Mouse (Mus musculus): ENCODE data around the gene Spata1.
"Not testable (repeated sequence)": the region's sequence is repeated elsewhere in the genome, so short reads cannot be mapped to it uniquely, and the experiment has no call there.

Spata1 gene

GRCm38 (mm10) chr3:146451375-146451774 lies 48.2 kb downstream of the Spata1 start:
- no peak for DNase-seq (ENCODE audit: low spot score in 2 of 2)

DNA sequence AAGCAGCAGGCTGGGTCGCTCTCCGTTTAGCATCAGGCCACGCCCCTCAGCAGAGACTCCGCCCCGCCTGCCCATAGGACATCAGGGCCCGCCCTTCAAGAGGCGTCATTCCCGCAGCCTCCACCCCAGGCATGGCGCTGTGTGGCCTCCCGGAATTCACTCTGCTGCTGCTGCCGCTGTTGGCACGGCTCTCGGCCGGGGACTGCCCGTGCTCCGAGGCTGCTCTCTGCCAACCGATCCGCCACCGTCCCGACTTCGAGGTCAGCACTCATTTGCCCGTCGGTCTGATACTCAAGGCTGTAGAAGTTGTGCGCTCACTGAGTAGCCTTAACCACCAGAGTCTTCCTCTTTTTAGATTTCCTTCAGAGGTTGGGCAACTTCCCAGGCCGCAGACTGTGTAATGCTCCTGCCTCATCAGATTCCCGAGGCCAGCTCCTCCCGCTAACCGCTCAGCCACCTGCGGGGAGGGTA lies 49.1 kb downstream of the Spata1 start:
- peak; percentile 88 to 93 for DNase-seq (ENCODE audit: low spot score in 2 of 2)

- DNase-seq (ENCODE audit: low spot score in 2 of 2): no peak
Measured at GRCm38 (mm10) chr3:146449745-146450250, 49.8 kb downstream of the Spata1 start, which contains the start of gene Ctbs. TSS of gene Ctbs (plus strand) at chr3:146449795.

GRCm38 (mm10) chr3:146448969-146449368 lies 50.6 kb downstream of the Spata1 start:
- no peak for DNase-seq (ENCODE audit: low spot score in 2 of 2)

DNA sequence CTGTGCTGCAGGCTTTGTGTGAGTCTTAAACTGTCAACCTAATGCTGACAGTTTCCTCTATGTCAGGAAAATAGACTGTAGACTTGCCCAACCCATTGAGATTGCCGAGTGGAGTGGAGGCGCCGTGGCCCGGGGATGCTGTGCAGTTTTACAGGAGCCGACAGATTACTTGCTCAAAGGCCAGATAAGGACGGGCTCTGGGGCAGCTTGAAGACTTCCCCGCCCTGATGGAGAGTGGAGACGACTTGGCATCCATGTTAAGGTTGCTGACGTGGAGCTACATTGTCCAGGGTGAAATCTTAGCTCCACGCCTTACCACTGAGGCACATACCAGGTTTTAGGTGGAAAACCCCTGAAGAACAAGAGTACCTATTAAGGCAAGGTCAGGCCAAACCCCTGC lies 51.2 kb downstream of the Spata1 start:
- DNase-seq (ENCODE audit: low spot score in 2 of 2): no peak

DNA sequence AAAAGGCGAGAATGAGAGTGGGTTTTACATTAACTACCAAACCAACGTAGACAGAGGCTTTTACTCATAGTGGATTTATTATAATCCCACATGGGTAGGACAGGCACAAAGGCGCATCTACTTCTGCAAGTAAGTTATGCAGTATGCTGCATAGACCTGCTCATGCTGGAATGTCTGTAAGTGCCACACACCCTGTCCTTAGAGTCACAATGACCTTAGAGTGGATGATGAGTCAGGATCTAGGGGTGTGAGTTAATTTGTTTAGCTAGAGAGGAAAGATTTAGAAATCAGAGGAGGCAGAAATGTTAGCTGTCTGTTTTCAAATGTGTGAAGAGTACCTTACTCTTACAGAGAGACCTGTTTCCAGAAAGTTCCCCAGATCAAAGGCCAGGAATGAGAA lies 52.0 kb downstream of the Spata1 start:
- no peak for DNase-seq (ENCODE audit: low spot score in 2 of 2)

DNA sequence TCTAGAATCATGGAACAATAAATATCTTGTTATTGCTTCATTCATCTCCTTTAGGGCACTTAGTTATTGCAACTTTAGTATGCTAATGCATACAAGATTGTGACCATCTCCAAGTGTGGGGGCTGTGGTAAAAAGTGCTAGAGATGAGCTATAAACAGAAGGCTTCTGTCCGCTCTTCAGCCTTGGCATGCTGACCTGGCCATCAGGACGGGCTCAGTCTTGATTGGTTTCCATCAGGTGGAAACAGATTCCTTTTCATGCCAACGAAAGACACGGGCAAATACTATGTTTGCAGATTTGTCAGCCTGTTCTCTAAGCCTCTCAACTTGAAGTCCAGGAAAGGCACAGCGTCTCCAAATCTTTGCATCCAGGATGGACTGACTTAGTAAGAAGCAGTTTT lies 52.4 kb downstream of the Spata1 start:
- DNase-seq (ENCODE audit: low spot score in 2 of 2): no peak

DNA sequence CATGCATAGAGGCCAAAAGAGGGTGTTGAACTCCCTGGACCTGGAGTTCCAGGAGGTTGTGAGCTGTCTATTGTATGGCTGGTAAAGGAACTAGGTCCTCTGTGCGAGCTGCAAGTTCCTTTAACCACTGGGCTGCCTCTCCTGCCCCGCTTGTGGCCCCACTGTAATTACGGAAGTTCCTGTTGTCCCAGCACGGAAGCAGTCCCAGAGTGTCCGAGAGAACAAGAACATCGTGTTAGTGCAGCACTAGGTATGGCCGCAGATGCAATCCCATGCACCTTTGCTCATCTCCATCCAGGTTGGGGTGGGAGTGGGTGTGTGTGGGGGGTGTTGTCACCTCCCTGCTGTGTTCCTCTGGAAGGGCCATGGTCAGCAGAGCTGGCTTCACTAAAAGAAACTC lies 54.7 kb downstream of the Spata1 start:
- no peak for DNase-seq (ENCODE audit: low spot score in 2 of 2)

- no peak for DNase-seq (ENCODE audit: low spot score in 2 of 2)
Measured at GRCm38 (mm10) chr3:146443380-146443779, 56.2 kb downstream of the Spata1 start.

GRCm38 (mm10) chr3:146442936-146443335 lies 56.6 kb downstream of the Spata1 start:
- DNase-seq (ENCODE audit: low spot score in 2 of 2): no peak

GRCm38 (mm10) chr3:146442484-146442883 lies 57.1 kb downstream of the Spata1 start:
- DNase-seq (ENCODE audit: low spot score in 2 of 2): no peak

DNA sequence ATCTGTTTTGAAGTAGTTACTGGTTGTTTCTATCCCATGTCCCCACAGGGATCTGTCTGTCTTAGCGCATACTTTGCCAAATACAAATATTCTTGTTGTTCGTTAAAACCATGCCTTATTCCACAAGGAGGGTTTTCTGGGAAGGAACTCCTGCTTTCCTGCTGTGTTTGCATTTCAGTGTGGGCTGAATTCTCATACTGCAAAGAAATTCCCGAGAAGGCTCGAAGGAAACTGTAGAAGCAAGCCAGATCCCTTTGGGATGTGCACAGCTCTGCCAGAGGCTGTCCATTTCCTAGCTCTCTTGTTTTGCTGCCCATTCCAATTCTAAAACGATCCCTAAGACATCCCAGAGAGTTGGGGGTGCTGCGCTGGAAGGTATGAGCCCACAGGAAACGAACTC lies 59.1 kb downstream of the Spata1 start:
- DNase-seq (ENCODE audit: low spot score in 2 of 2): no peak

DNA sequence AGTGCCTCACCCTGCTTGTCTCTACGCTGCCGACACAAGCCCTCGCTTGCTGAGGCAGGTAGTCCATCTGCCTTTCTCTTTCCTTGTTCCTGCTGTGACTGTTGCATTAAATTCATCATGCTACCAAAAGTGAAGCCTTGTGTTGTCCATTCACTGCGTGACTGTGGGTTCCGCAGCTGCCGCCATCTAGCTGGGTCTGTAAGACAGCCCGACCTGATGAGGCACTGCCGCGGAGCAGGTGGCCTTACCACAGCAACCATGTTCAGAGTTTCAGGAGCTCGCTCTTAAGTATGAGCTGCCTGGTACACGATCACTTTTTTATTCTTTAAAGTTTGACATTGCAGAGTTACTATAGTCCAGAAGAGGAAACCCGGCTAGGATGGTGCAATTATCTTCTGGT lies 59.5 kb downstream of the Spata1 start:
- DNase-seq (ENCODE audit: low spot score in 2 of 2): no peak

- no peak for DNase-seq (ENCODE audit: low spot score in 2 of 2)
Measured at GRCm38 (mm10) chr3:146436114-146436513, 63.4 kb downstream of the Spata1 start.

GRCm38 (mm10) chr3:146435533-146435932 lies 64.0 kb downstream of the Spata1 start:
- DNase-seq (ENCODE audit: low spot score in 2 of 2): no peak

DNA sequence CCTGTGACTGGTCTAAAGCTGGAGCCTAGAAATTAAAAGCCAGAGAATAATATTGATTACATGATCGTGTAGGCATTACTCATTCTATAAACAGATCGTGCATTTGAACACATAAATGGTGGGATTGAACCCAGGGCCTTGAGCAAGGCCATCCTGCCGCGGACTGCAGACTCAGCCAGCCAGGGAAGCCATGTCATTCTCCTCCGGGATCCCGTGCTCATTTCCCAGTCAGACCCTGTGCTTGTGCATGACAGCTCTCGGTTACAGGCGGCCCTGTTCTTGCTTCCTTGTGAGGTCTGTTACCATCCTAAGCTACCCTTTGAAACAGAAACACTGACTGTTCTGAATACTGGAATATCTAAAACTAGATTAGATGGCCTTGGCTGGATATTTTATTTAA lies 64.9 kb downstream of the Spata1 start:
- DNase-seq (ENCODE audit: low spot score in 2 of 2): no peak

DNA sequence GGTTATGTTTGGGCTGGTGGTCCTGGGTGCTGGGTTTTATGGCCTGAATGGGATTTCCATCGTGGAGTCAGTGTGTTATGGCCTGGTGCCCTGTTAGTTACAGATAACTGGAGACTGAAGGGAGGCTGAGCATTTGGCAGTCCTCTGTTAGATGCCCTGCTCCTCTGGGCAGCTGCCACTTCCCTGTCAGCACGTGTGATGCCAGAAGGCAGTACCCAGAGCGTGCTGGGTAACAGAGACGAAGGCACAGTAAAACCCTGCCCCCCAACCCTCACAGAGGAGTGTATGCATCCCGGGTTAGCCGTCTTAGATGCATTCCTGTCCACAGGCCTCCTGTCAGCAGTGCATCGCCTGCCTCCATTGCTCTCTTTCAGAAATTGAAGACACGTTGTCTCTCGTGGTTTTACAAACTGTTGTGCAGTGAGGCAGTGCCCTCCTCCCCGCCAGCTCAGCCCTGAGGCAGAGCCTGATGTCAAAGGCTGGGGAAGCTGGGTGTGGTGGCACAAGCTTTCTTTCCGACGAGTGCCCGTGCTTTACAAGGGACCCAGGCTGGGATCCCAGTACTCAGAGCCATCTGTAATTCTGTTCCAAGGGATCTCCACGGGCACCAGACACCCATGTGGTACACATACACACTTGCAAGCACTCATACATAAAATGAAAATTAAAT lies 65.7 kb downstream of the Spata1 start:
- no peak for DNase-seq (ENCODE audit: low spot score in 2 of 2)

DNA sequence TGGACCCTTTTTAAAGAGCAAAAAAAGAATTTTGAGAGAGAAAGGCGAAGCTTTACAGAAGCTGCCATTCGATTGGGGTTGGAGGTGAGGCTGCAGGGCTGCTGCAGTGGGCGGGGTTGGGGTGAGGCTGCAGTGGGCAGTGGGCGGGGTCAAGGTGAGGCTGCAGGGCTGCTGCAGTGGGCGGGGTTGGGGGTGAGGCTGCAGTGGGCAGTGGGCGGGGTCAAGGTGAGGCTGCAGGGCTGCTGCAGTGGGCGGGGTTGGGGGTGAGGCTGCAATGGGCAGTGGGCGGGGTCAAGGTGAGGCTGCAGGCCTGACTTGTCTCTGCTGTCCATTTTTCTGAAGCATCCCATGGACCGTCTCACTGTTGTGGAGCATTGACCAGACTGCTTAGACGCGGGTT lies 66.5 kb downstream of the Spata1 start:
- DNase-seq (ENCODE audit: low spot score in 2 of 2): not testable (repeated sequence)

DNA sequence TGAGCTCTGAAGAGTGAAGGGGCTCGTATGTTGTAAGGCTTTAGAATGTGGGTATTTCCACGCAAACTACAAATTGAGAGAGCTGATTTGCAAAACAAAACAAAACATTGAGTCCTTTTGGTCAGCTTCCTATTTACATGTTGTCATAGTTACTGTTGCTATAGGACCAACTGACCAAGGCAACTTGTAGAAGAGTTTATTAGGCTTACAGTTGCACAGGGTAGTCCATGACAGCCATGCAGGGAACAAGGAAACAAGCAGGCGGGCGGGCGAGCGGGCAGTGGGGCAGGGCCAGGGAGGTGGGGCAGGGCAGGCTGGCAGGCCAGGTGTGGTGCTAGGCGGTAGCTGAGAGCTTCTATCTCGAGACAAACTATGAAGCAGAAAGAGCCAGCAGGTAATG lies 73.1 kb downstream of the Spata1 start:
- no peak for DNase-seq (ENCODE audit: low spot score in 2 of 2)

- no peak for DNase-seq (ENCODE audit: low spot score in 2 of 2)
Measured at GRCm38 (mm10) chr3:146425902-146426301, 73.7 kb downstream of the Spata1 start.

GRCm38 (mm10) chr3:146424306-146424900 lies 75.2 kb downstream of the Spata1 start:
- no peak for DNase-seq (ENCODE audit: low spot score in 2 of 2)

- no peak for DNase-seq (ENCODE audit: low spot score in 2 of 2)
Measured at GRCm38 (mm10) chr3:146423710-146424109, 75.8 kb downstream of the Spata1 start.

DNA sequence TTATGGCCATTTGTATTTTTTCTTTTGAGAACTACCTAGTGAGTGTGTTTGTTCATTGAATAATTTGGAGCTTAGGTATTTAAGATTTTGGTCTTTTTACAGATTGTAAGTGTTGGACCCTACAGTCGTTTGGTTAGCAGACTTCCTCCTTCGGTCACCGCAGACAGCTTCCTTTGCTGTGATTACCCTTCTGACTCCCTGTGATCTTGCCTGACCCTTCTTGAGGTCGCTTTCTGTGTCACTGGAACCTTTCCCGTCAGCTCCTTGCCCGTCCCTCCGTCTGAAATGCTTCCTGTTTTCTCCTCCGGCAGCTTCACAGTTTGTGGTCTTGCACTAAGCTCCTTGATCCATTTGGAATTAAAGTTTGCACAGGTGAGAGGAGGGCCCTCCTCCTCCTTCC lies 77.8 kb downstream of the Spata1 start:
- no peak for DNase-seq (ENCODE audit: low spot score in 2 of 2)
